Comparison of ENCODE assay signal across 22 mouse cellular contexts in the genomic region with DNA sequence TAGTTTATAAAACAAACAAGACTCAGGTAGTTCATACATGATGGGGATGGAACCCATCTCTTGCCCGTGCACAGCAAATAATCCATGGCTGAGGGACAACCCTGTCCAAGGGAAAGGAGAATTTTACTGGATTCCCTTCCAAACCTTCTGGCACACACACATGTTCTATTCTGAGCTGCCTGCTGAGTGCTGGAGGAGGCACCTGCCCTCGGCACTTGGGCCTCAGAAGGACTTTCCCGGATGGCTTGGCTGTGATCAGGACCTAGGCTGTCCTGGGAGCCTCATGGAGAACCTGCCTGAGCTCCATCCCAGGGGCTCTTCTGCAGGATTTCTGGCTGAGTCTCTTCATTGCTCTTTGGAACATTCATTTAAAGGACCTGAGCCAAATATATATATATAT. TPM values are rescaled to one million over a fixed set of nuclear protein-coding genes. Genes with fewer than 3 reads are reported as not detected.
DNase-seq lines count a peak whose midpoint lies in the region; ATAC-seq and TF ChIP-seq lines count a peak whose summit lies in the region.
"Had no signal": no experiment of that assay in that cellular context is flagged by ENCODE, and none has a peak within 500 bp of the region (broad histone marks: within the 10 kb centered on the region; RNA-seq: fewer than 3 reads in every experiment).

No protein-coding gene starts in this region.

- no peak for TF ChIP-seq EP300 in stomach, postnatal 0 days (optimal IDR thresholded peaks at IDR 0.05)

- peaks cover 25% of the 10 kb centered on the region for H3K4me1 ChIP-seq in heart, embryonic 12.5 days (replicated peaks)
- H3K4me1 ChIP-seq in stomach, embryonic 15.5 days, result peaks cover 5% of the 10 kb centered on the region
- peaks cover 3% of the 10 kb centered on the region; the same call in 1 of the 2 replicates for H3K4me1 ChIP-seq in stomach, postnatal 0 days (replicated peaks; ENCODE audit: control insufficient read depth, insufficient read depth)
- H3K4me1 ChIP-seq in stomach, embryonic 16.5 days (ENCODE audit: control insufficient read depth, insufficient read depth, low read length), result peaks cover 13% of the 10 kb centered on the region

- H3K4me2 ChIP-seq in heart, embryonic 12.5 days, result no peak overlapping the region
- no peak overlapping the region for H3K4me2 ChIP-seq in stomach, embryonic 15.5 days
- H3K4me2 ChIP-seq in stomach, postnatal 0 days (replicated peaks; ENCODE audit: low read depth), result no peak overlapping the region
- H3K4me2 ChIP-seq in stomach, embryonic 16.5 days (ENCODE audit: low read depth, low read length), result no peak overlapping the region
- H3K4me2 ChIP-seq: embryonic facial prominence, embryonic 15.5 days; forebrain, embryonic 15.5 days; hindbrain, embryonic 13.5 days; midbrain, embryonic 15.5 days; neural tube, embryonic 12.5 days had no signal

- TF ChIP-seq CTCF in stomach, postnatal 0 days (IDR thresholded peaks at IDR 0.05; ENCODE audit: low read depth), result no peak

- WGBS in heart, embryonic 12.5 days, result 39% methylated on average over 3 of the region's 3 CpGs
- WGBS in stomach, embryonic 15.5 days, result 50% methylated on average over 3 of the region's 3 CpGs
- 40% methylated on average over 3 of the region's 3 CpGs for WGBS in stomach, postnatal 0 days
- WGBS in stomach, embryonic 16.5 days, result 40% methylated on average over 3 of the region's 3 CpGs

- 0 out of 2 replicates have a peak overlapping the region, but pooled peaks have one; percentile 35 for H3K9ac ChIP-seq in heart, embryonic 12.5 days
- H3K9ac ChIP-seq in stomach, embryonic 15.5 days, result no peak overlapping the region
- no peak overlapping the region for H3K9ac ChIP-seq in stomach, postnatal 0 days (ENCODE audit: low read length)
- H3K9ac ChIP-seq in stomach, embryonic 16.5 days (ENCODE audit: low read length), result no peak overlapping the region
- H3K9ac ChIP-seq: embryonic facial prominence, embryonic 15.5 days; forebrain, embryonic 15.5 days; hindbrain, embryonic 13.5 days; midbrain, embryonic 15.5 days; neural tube, embryonic 12.5 days had no signal

- intact Hi-C loops in heart, postnatal 14 days (cut with DNase I), result no loop called here
- intact Hi-C loops in left cerebral cortex, postnatal 4 days (cut with DNase I), result no loop called here

- H3K36me3 ChIP-seq in heart, embryonic 12.5 days, result no peaks in the 10 kb centered on the region
- H3K36me3 ChIP-seq in stomach, embryonic 15.5 days, result no peaks in the 10 kb centered on the region
- no peaks in the 10 kb centered on the region for H3K36me3 ChIP-seq in stomach, postnatal 0 days (ENCODE audit: control insufficient read depth, insufficient read depth, low read length)
- H3K36me3 ChIP-seq in stomach, embryonic 16.5 days (ENCODE audit: control insufficient read depth, insufficient read depth, low read length), result no peaks in the 10 kb centered on the region
- H3K36me3 ChIP-seq: embryonic facial prominence, embryonic 15.5 days; forebrain, embryonic 15.5 days; hindbrain, embryonic 13.5 days; midbrain, embryonic 15.5 days; neural tube, embryonic 12.5 days had no signal

- H3K27ac ChIP-seq in heart, embryonic 12.5 days (ENCODE audit: poor library complexity, severe bottlenecking), result no peak overlapping the region
- peak overlapping the region; percentile 18; the same call in 1 of the 2 replicates for H3K27ac ChIP-seq in stomach, embryonic 15.5 days
- H3K27ac ChIP-seq in stomach, postnatal 0 days (replicated peaks), result no peak overlapping the region; the same call in 1 of the 2 replicates
- peak overlapping the region; percentile 44; the same call in 1 of the 2 replicates for H3K27ac ChIP-seq in stomach, embryonic 16.5 days (ENCODE audit: low read length)
- H3K27ac ChIP-seq: embryonic facial prominence, embryonic 15.5 days; forebrain, embryonic 15.5 days; hindbrain, embryonic 13.5 days; macrophage; midbrain, embryonic 15.5 days; neural tube, embryonic 12.5 days had no signal

- H3K27me3 ChIP-seq in heart, embryonic 12.5 days (replicated peaks), result no peaks in the 10 kb centered on the region; the same call in 1 of the 2 replicates
- H3K27me3 ChIP-seq in stomach, embryonic 15.5 days (replicated peaks), result no peaks in the 10 kb centered on the region
- H3K27me3 ChIP-seq in stomach, postnatal 0 days (ENCODE audit: control insufficient read depth, insufficient read depth, low read length), result no peaks in the 10 kb centered on the region
- no peaks in the 10 kb centered on the region for H3K27me3 ChIP-seq in stomach, embryonic 16.5 days (ENCODE audit: control insufficient read depth, insufficient read depth, low read length)
- H3K27me3 ChIP-seq: embryonic facial prominence, embryonic 15.5 days; forebrain, embryonic 15.5 days; hindbrain, embryonic 13.5 days; midbrain, embryonic 15.5 days; neural tube, embryonic 12.5 days had no signal

- H3K4me3 ChIP-seq in heart, embryonic 12.5 days, result no peak overlapping the region
- no peak overlapping the region for H3K4me3 ChIP-seq in stomach, embryonic 15.5 days (replicated peaks)
- H3K4me3 ChIP-seq in stomach, postnatal 0 days (ENCODE audit: low read depth, low read length), result no peak overlapping the region
- H3K4me3 ChIP-seq in stomach, embryonic 16.5 days (replicated peaks; ENCODE audit: low read length), result no peak overlapping the region
- H3K4me3 ChIP-seq: embryonic facial prominence, embryonic 15.5 days; forebrain, embryonic 15.5 days; hindbrain, embryonic 13.5 days; midbrain, embryonic 15.5 days; neural tube, embryonic 12.5 days had no signal

- no peak for ATAC-seq in cerebellum, adult (ENCODE audit: insufficient number of reproducible peaks, low FRiP score, low TSS enrichment)
- no peak for ATAC-seq in heart, embryonic 12.5 days (ENCODE audit: insufficient number of reproducible peaks, low FRiP score)
- no peak for ATAC-seq in stomach, embryonic 15.5 days (ENCODE audit: insufficient read depth, low FRiP score, low read depth)
- ATAC-seq in stomach, postnatal 0 days (ENCODE audit: low FRiP score, low TSS enrichment), result no peak
- ATAC-seq in stomach, embryonic 16.5 days (ENCODE audit: insufficient read depth, low FRiP score), result no peak
- ATAC-seq: forebrain, embryonic 15.5 days; midbrain, embryonic 15.5 days had no signal

- H3K9me3 ChIP-seq in heart, embryonic 12.5 days (replicated peaks), result no peaks in the 10 kb centered on the region
- no peaks in the 10 kb centered on the region for H3K9me3 ChIP-seq in stomach, embryonic 15.5 days
- no peaks in the 10 kb centered on the region for H3K9me3 ChIP-seq in stomach, postnatal 0 days (ENCODE audit: control insufficient read depth, low read length)
- H3K9me3 ChIP-seq in stomach, embryonic 16.5 days (replicated peaks; ENCODE audit: control insufficient read depth, low read length), result no peaks in the 10 kb centered on the region
- H3K9me3 ChIP-seq: embryonic facial prominence, embryonic 15.5 days; forebrain, embryonic 15.5 days; hindbrain, embryonic 13.5 days; midbrain, embryonic 15.5 days; neural tube, embryonic 12.5 days had no signal

- DNase-seq in cerebellum, adult 18-20 months, result peak; percentile 22 to 37
- no peak for DNase-seq in heart, postnatal 14 days
- DNase-seq in stomach, postnatal 0 days (ENCODE audit: low spot score), result no peak
- DNase-seq in left cerebral cortex, postnatal 4 days, result no peak
- DNase-seq: adrenal gland, postnatal 14 days; gastrocnemius, postnatal 25 days; heart, postnatal 36 days; kidney, adult 18-20 months; kidney, postnatal 14 days; right cerebral cortex, postnatal 4 days; thymus, adult 2 months; thymus, postnatal 4 days had no signal

RNA-seq across cellular contexts. Expression of a gene that starts 45.3 kb away (rescaled TPM):
- polyA plus RNA-seq in heart, embryonic 12.5 days (2016; fragmentation: Nextera tagmentation; extraction: Ambion mirVana), result 53.3 and 54.7 TPM in 2 replicates
- 100 to 1,000 TPM; 100 to 109 TPM for total RNA-seq in heart, postnatal 14 days (2021)
- polyA plus RNA-seq in stomach, embryonic 15.5 days (2015; fragmentation: Nextera tagmentation; extraction: Ambion mirVana), result 130 and 136 TPM in 2 replicates
- polyA plus RNA-seq in stomach, postnatal 0 days (2015; fragmentation: Nextera tagmentation; extraction: Ambion mirVana), result 68.7 and 69.2 TPM in 2 replicates
- polyA plus RNA-seq in stomach, embryonic 16.5 days (2015; fragmentation: Nextera tagmentation; extraction: Ambion mirVana), result 146 and 158 TPM in 2 replicates
- 10 to 100 TPM; 11.1 to 12.4 TPM for total RNA-seq in left cerebral cortex, postnatal 4 days (2021)

Comparison
In these comparisons a context has a peak if more than half of its experiments do, and no peak if none do; other contexts are left out.
1. H3K27ac ChIP-seq: peak in stomach, embryonic 15.5 days (single experiment) and stomach, embryonic 16.5 days (single experiment); none in heart, embryonic 12.5 days (single experiment) and stomach, postnatal 0 days (single experiment).
2. DNase-seq: peak in cerebellum, adult 18-20 months (2 of 2); none in heart, postnatal 14 days (0 of 2), stomach, postnatal 0 days (single experiment) and left cerebral cortex, postnatal 4 days (single experiment).